Mouse (Mus musculus) midbrain, embryonic 15.5 days (tissue): Measurements from ENCODE around the gene Prex1. TPM values are rescaled to one million over a fixed set of nuclear protein-coding genes. Genes with fewer than 3 reads are reported as not detected.
"Not testable (repeated sequence)": the region's sequence is repeated elsewhere in the genome, so short reads cannot be mapped to it uniquely, and the experiment has no call there.

ENCODE experiments used
- ATAC-seq: fragments of 200-750 bp; cut with Nextera tagmentation; replicated peaks from 2 replicates; pipeline ENCODE4 v1.8.0; 2017; ENCODE audit warnings: moderate TSS enrichment
- H3K27ac ChIP-seq: fragments of 300-500 bp; sonication (generic); 2 replicates; pipeline ENCODE4 v1.5.1; 2015; ENCODE audit warnings: mild to moderate bottlenecking, inconsistent platforms
- H3K27me3 ChIP-seq: fragments of 300-500 bp; sonication (generic); replicated peaks from 2 replicates; pipeline ENCODE4 v1.6.1; 2015; ENCODE audit warnings: inconsistent platforms
- H3K36me3 ChIP-seq: fragments of 300-500 bp; sonication (generic); replicated peaks from 2 replicates; pipeline ENCODE4 v1.6.1; 2015; ENCODE audit warnings: inconsistent platforms
- H3K4me1 ChIP-seq: fragments of 300-500 bp; sonication (generic); 2 replicates; pipeline ENCODE4 v1.6.1; 2015; ENCODE audit warnings: inconsistent platforms
- H3K4me2 ChIP-seq: fragments of 300-500 bp; sonication (generic); 2 replicates; pipeline ENCODE4 v1.6.1; 2015; ENCODE audit warnings: inconsistent platforms, mild to moderate bottlenecking, moderate library complexity
- H3K4me3 ChIP-seq: fragments of 300-500 bp; sonication (generic); 2 replicates; pipeline ENCODE4 v1.5.1; 2015; ENCODE audit warnings: mild to moderate bottlenecking, inconsistent platforms
- H3K9ac ChIP-seq: fragments of 300-500 bp; sonication (generic); 2 replicates; pipeline ENCODE4 v1.6.1; 2015; ENCODE audit warnings: mild to moderate bottlenecking, inconsistent platforms
- H3K9me3 ChIP-seq: fragments of 300-500 bp; sonication (generic); 2 replicates; pipeline ENCODE4 v1.6.1; 2016; ENCODE audit warnings: inconsistent platforms
- WGBS: fragments of 180-500 bp; shearing (Covaris S2); methylation state at CpG from one replicate; pipeline ENCODE4 v1.1.7; 2015; ENCODE audit warnings: mixed read lengths; 5-methylcytosine and 5-hydroxymethylcytosine counted together
- polyA plus RNA-seq: library from polyadenylated mRNA; unstranded; fragments of >200 nt; fragmentation: Nextera tagmentation; extraction: Ambion mirVana; gene quantifications from 2 replicates; pipeline ENCODE4 v1.2.1, GENCODE M21; 2015

Gene Prex1
- polyA plus RNA-seq, 1 experiment from 2014 or later: 20.6 TPM

DNA sequence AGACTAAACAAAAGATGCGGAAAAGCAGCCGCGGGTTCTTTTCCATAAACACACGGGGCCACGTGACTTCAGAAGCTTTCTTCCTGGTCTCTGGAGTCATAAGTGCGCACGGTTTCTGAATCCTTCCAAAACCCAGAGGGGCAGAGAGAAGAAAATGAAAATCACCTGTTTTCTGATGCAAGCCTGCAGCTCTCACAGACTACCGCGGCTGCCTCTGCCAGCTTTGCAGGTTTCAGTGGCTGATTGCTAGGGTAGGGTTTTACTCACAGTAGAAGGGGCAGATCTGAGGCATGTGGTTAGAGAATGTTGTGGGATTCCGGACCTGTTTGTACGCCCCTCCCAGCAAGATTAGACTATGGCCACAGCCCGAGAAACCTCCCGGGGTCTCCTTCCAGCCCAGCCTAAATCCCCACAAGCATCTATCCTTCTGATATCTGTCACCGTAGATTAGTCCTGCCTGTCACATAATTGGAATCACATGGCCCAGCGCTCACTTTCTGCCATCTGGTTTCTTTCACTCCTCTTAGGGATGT is 21.9 kb upstream of the Prex1 start:
- 16% methylated on average over 15 of the region's 15 CpGs for WGBS
- no peak for ATAC-seq
- Histone ChIP-seq H3K9ac (0 out of 2 replicates have a peak overlapping the region, but pooled peaks have one; percentile 4), H3K27me3 (no peaks in the 10 kb centered on the region), H3K4me2 (peak overlapping the region; percentile 29), H3K27ac (peak overlapping the region; percentile 37; the same call in 1 of the 2 replicates), H3K9me3 (no peaks in the 10 kb centered on the region), H3K4me1 (peaks cover 5% of the 10 kb centered on the region), H3K36me3 (no peaks in the 10 kb centered on the region), H3K4me3 (no peak overlapping the region)

DNA sequence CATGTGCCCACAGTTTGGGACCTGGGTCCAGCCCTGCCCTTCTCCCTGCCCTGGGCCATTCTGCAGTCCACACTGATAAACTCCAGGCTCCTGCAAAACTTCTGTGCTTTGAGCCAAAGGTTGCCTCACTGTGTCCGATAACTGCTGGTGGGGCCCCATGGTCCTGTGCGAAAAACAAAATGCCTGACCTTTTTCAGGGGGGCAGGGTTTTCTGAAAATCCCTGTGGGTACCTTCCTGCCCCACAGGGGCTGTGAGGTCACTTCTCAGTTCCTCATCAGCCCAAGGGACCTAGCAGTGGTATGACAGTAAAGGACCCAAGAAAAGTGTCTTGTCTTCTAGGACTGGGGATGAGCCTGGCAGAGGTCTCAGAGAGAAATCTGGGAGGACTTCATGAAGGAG is 19.2 kb upstream of the Prex1 start:
- WGBS: 91% methylated on average over 2 of the region's 2 CpGs
- no peak overlapping the region for H3K9ac ChIP-seq
- no peaks in the 10 kb centered on the region for H3K9me3 ChIP-seq
- H3K4me1 ChIP-seq: peaks cover 17% of the 10 kb centered on the region
- no peak overlapping the region for H3K4me3 ChIP-seq
- ATAC-seq: no peak
- no peak overlapping the region for H3K27ac ChIP-seq
- H3K36me3 ChIP-seq: no peaks in the 10 kb centered on the region
- no peak overlapping the region for H3K4me2 ChIP-seq
- no peaks in the 10 kb centered on the region for H3K27me3 ChIP-seq

DNA sequence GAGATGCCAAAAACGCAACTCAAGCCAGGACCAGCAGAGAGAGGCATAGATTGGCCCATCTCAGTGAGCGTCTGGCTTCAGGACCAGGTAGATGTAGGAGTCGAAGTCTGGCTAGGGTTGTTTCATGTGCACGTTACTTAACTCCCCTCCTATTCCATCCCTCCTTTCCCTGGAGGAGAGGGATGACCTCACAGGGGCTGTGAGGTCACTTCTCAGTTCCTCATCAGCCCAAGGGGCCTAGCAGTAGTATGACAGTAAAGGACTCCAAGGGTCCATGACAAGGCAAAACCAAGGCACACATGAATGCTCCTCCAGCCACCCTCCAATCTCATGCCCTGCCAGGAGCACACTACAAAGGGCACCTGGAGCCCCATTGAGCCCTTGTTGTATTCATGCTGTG is 18.5 kb upstream of the Prex1 start:
- Histone ChIP-seq H3K4me2 (no peak overlapping the region), H3K4me3 (no peak overlapping the region), H3K27me3 (no peaks in the 10 kb centered on the region), H3K27ac (no peak overlapping the region), H3K36me3 (no peaks in the 10 kb centered on the region), H3K9ac (no peak overlapping the region), H3K9me3 (no peaks in the 10 kb centered on the region), H3K4me1 (peaks cover 17% of the 10 kb centered on the region)
- ATAC-seq: no peak
- 97% methylated on average over 4 of the region's 4 CpGs for WGBS

DNA sequence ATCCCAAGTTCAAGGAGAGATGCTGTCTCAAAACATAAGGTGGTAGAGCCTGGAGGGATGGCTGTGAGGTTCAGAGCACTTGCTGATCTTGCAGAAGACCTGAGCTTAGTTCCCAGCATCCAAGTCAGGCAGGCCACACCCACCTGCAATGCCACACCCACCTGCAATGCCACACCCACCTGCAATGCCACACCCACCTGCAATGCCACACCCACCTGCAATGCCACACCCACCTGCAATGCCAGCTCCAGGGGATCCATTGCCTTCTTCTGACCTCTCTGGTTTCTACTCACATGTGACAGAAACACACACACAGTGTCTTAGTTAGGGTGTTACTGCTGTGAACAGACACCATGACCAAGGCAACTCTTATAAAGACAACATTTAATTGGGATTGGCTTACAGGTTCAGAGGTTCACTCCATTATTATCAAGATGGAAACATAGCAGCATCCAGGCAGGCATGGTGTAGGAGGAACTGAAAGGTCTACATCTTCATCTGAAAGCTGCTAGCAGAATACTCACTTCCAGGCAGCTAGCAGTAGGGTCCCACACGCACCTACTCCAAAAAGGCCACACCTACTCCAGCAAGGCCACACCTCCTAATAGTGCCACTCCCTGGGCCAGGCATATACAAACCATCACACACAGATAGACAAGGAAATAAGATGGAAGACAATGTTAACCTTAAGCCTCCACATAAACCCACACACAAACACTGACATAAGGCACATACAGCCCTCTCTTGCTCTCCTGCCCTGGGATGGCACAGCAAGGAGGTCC is 17.7 kb upstream of the Prex1 start:
- 97% methylated on average over 1 of the region's 1 CpGs for WGBS
- H3K27me3 ChIP-seq, H3K27ac ChIP-seq, ATAC-seq, H3K4me3 ChIP-seq, H3K4me2 ChIP-seq, H3K9ac ChIP-seq, H3K36me3 ChIP-seq, H3K9me3 ChIP-seq: not testable (repeated sequence)
- peaks cover 17% of the 10 kb centered on the region for H3K4me1 ChIP-seq

DNA sequence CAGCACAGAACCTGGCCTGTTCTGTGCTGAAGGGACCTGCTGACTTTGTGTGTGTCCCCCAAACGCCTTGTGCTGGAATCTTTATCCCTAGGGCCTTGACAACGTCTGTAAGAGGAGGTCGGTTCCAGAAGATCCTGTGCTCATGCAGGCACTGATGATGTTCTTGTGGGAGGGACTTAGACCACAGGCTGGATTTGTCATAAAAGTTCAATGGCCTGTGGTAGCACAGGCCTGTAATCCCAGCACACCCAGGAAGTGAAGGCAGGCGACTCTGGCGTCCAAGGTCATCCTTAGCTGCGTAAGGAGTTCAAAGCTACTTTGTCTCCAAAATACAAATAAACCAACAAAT is 16.9 kb upstream of the Prex1 start:
- H3K36me3 ChIP-seq: no peaks in the 10 kb centered on the region
- 43% methylated on average over 6 of the region's 6 CpGs for WGBS
- no peak overlapping the region for H3K4me2 ChIP-seq
- no peaks in the 10 kb centered on the region for H3K27me3 ChIP-seq
- no peaks in the 10 kb centered on the region for H3K9me3 ChIP-seq
- no peak overlapping the region for H3K9ac ChIP-seq
- H3K27ac ChIP-seq: peak overlapping the region; percentile 69
- ATAC-seq: no peak
- no peak overlapping the region for H3K4me3 ChIP-seq
- H3K4me1 ChIP-seq: peaks cover 15% of the 10 kb centered on the region

DNA sequence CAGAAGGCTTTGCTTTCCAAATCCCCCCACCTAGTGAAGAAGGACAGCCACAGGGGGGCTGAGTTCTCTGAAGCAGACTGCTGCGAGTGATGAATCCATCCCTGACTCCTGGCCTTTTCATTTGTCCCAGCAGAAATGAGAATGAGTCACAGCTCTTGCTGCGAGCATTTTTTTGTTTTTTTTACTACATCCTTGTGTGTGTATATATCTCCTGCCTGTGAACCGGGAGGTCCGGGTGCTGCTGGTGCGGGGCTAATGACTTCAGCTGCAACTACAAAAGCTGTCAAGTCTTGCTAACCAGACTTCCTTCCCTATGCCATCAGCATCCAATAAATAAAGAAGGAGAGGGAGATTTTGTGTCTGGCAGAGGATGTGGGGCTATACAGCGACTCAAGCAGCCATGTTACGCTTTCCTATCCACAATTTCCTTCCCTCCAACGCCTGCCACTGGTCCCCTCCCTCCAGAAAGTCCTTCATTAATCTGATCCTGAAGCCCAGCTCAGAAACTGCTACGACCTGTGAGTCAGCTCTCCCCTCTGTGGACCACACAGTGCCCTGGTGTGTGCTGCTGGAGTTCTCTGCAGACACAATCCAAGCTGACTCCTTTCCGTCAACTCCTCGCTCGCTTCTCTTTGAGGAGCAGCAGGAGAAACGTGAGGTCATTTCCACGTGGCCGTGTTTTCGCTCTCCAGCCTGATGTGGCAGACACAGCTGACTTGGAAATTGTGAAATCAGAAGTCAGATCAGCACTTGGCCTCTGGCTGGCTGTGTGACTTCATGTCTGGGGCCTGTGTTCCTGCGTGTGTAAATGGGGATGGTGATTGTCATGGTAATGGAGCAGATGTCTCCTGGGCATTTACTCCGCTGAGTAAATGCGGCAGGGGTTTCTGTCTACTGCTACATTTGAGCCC is 16.3 kb upstream of the Prex1 start:
- no peak overlapping the region for H3K9ac ChIP-seq
- H3K9me3 ChIP-seq: no peaks in the 10 kb centered on the region
- peak overlapping the region; percentile 21; the same call in 1 of the 2 replicates for H3K4me2 ChIP-seq
- 10% methylated on average over 19 of the region's 19 CpGs for WGBS
- no peaks in the 10 kb centered on the region for H3K36me3 ChIP-seq
- no peaks in the 10 kb centered on the region for H3K27me3 ChIP-seq
- H3K27ac ChIP-seq: peak overlapping the region; percentile 69
- ATAC-seq: peak; percentile 53
- peaks cover 12% of the 10 kb centered on the region for H3K4me1 ChIP-seq
- no peak overlapping the region for H3K4me3 ChIP-seq

DNA sequence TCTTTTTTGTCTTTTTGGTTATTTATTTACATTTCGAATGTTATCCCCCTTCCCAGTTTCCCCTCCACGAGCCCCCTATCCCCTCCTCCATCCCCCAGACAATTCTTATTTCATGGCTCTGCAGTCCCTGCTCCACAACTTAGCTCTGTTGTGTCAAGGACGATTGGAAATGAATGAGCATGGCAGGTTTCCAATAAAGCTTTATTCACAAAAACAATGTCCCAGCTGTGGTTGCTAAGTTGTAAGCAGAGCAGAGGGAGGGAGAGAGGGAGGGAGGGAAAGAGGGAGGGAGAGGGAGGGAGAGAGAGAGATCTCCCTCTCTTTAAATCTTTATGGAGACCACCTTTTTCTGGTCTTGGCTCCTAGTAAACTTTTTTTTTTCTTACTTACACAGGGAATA is 15.4 kb upstream of the Prex1 start:
- Histone ChIP-seq H3K27me3 (no peaks in the 10 kb centered on the region), H3K4me3 (no peak overlapping the region), H3K36me3 (no peaks in the 10 kb centered on the region), H3K4me2 (no peak overlapping the region), H3K9ac (no peak overlapping the region), H3K4me1 (peaks cover 12% of the 10 kb centered on the region), H3K9me3 (no peaks in the 10 kb centered on the region), H3K27ac (no peak overlapping the region)
- WGBS: 34% methylated on average over 3 of the region's 3 CpGs
- ATAC-seq: no peak

DNA sequence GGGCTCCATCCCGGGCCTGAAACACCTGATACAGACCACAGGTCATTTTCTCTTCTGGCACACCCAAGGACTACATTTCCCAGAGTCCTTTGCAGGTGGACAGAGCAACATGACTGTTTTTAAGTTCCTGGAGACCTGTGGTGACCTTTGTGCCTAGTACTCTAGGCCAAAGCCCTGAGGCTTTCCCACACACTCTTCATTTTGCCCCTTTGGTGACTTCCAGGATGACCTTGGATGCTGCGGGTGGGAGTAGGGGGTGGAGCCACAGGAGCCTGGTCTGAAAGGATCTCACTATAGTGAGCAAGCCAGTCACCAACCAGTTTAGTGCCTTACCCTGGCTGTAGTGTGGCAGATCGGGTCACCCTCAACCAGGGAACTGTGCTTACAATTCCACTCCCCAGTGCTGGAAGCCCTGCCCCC is 14.6 kb upstream of the Prex1 start:
- Histone ChIP-seq H3K27me3 (no peaks in the 10 kb centered on the region), H3K4me1 (peaks cover 12% of the 10 kb centered on the region), H3K4me3 (no peak overlapping the region), H3K36me3 (no peaks in the 10 kb centered on the region), H3K9ac (no peak overlapping the region), H3K9me3 (no peaks in the 10 kb centered on the region), H3K4me2 (no peak overlapping the region), H3K27ac (no peak overlapping the region)
- no peak for ATAC-seq
- WGBS: 58% methylated on average over 3 of the region's 3 CpGs

DNA sequence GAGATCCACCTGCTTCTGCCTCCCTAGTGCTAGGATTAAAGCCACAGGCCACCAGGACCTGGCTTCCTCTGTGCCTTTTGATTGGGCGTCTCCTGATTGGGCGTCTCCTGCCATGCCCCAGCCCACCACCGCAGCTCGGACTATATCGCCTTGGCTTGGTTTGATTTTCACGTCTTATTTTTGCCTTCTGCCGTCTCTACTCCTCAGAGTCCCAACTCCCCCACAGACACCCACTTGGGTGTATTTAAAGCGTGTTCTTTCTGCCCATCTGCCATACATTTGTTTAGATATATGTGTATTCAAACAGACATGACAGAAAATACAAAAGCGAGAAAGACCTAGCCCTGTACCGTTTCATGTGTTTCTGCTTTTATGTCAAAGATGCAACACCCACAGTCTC is 14.2 kb upstream of the Prex1 start:
- H3K36me3 ChIP-seq: no peaks in the 10 kb centered on the region
- H3K4me2 ChIP-seq: no peak overlapping the region
- H3K27ac ChIP-seq: no peak overlapping the region
- no peak overlapping the region for H3K9ac ChIP-seq
- H3K4me3 ChIP-seq: no peak overlapping the region
- H3K9me3 ChIP-seq: no peaks in the 10 kb centered on the region
- 85% methylated on average over 10 of the region's 10 CpGs for WGBS
- no peaks in the 10 kb centered on the region for H3K27me3 ChIP-seq
- no peak for ATAC-seq
- H3K4me1 ChIP-seq: peaks cover 12% of the 10 kb centered on the region

DNA sequence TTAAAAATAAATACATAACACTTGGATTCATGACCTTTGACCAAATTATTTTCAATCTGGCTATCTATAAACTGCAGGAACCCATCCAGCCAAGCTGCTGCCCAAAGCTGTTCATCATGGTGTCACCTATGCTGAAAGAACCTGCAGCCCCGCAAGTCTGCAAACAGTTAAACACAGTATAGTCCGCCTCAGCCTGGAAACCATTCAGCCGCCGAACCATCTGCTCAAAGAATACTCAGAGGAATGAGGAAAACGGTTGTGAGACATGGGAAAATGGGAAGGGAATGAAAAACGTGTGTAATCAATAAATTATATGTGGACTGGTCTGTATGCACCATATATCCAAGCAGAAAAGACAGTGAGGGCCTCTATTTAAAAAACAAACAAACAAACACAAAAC is 13.3 kb upstream of the Prex1 start:
- H3K4me2 ChIP-seq: no peak overlapping the region
- 43% methylated on average over 6 of the region's 6 CpGs for WGBS
- H3K9me3 ChIP-seq: no peaks in the 10 kb centered on the region
- ATAC-seq: no peak
- H3K36me3 ChIP-seq: no peaks in the 10 kb centered on the region
- no peak overlapping the region for H3K9ac ChIP-seq
- no peaks in the 10 kb centered on the region for H3K27me3 ChIP-seq
- H3K4me1 ChIP-seq: peaks cover 12% of the 10 kb centered on the region
- no peak overlapping the region for H3K27ac ChIP-seq
- H3K4me3 ChIP-seq: no peak overlapping the region

DNA sequence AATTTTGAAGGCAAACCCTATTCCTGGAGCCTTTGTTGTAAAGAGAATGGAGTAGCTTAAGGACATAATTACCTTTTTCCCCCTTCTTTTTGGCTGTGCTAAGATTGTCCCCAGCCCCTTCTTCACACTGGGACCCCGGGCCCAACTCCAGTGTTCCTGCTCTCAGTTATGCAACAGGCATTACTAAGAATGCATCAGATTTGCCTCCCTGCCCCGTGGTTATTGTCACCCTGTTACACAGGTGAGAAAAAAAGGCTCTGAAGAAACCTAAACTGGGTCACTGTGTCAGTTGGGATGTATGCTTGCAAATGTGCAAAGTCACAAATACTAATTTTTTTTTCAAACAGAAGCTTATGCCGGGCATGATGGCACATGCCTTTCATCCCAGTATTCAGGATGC is 6.8 kb upstream of the Prex1 start:
- ATAC-seq: no peak
- H3K4me3 ChIP-seq: no peak overlapping the region
- H3K27ac ChIP-seq: no peak overlapping the region
- H3K27me3 ChIP-seq: no peaks in the 10 kb centered on the region
- H3K9me3 ChIP-seq: no peaks in the 10 kb centered on the region
- no peaks in the 10 kb centered on the region for H3K36me3 ChIP-seq
- H3K4me1 ChIP-seq: no peaks in the 10 kb centered on the region
- H3K9ac ChIP-seq: no peak overlapping the region
- WGBS: 70% methylated on average over 3 of the region's 3 CpGs
- no peak overlapping the region for H3K4me2 ChIP-seq

DNA sequence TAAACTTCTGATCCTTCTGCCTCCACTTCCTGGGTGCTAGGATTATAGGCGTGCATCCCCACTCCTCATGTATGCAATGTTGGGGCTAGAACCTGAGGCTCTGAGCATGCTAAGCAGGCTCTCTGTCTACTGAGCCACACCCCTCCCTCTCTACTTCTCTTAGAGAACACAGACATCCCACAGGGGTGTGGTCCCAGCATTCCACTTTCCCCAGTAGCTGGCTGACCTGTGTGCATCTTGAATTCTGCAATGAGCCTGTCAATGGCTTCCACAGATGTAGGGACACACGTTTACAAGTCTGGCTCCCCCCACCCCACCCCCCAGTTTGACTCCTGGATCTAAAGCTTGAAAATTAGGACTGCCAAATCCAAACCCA is 6.3 kb upstream of the Prex1 start:
- no peak for ATAC-seq
- Histone ChIP-seq H3K9ac (no peak overlapping the region), H3K36me3 (no peaks in the 10 kb centered on the region), H3K27ac (no peak overlapping the region), H3K4me1 (no peaks in the 10 kb centered on the region), H3K4me2 (no peak overlapping the region), H3K4me3 (no peak overlapping the region), H3K9me3 (no peaks in the 10 kb centered on the region), H3K27me3 (no peaks in the 10 kb centered on the region)
- 68% methylated on average over 2 of the region's 2 CpGs for WGBS
